8 mouse cellular contexts compared by ENCODE assay signal in the genomic region with DNA sequence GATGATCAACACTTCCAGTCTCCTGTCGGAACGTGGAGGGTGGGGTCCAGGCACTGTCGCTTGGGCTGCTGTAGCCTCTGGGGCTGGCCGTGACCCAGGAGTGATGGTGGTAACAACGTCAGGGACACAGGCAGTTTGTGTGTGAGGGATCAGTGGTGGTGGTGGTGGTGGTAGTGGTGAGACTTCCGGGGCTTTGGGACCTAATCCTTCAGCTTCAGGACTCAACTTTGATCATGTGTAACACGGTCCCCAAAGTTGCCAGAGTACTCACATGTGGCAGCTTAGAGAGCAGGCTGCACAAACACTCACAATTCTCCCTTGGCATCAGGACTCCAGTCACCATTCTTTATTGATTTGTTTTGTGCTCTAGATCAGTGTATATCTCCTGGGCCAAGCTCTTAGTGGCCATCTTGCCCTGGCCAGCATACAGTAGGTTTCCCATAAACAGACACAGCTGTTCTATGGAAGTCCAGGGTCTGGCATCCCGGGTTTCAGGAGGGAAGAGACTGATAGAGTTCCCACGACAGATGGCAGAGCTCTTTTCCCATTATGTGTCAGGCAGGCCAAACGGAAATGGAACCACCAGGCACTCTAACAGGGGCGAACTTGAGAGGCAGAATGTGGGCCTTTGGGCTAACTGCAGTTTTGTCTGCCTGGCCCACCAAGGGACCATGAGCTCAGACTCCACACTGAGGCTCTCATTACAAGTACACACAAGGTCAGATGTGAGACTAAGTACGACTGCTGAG. TPM values are rescaled to one million over a fixed set of nuclear protein-coding genes. Genes with fewer than 3 reads are reported as not detected.
DNase-seq lines count a peak whose midpoint lies in the region; ATAC-seq and TF ChIP-seq lines count a peak whose summit lies in the region.

No protein-coding gene starts in this region.

- H3K4me2 ChIP-seq in kidney, embryonic 15.5 days, result peak overlapping the region; percentile 62
- peak overlapping the region; percentile 77 for H3K4me2 ChIP-seq in embryonic facial prominence, embryonic 15.5 days (replicated peaks)
- H3K4me2 ChIP-seq in myocyte (ENCODE audit: low read depth), result peak overlapping the region; percentile 100

- WGBS in kidney, embryonic 15.5 days, result 3% methylated on average over 12 of the region's 12 CpGs
- WGBS in embryonic facial prominence, embryonic 15.5 days, result 2% methylated on average over 12 of the region's 12 CpGs
- WGBS in limb, embryonic 10.5 days, result 11% methylated on average over 12 of the region's 12 CpGs

- no peak for DNase-seq in kidney, adult 18-20 months
- DNase-seq in MEL-GATA-1-ER (ENCODE audit: extremely low read depth, low read depth), result peak; percentile 33
- DNase-seq in limb, embryonic 10.5 days (ENCODE audit: low spot score), result no peak
- DNase-seq in right cerebral cortex, postnatal 14 days, result no peak
- no peak for DNase-seq in thymus, postnatal 25 days

- ATAC-seq in kidney, embryonic 15.5 days (replicated peaks; ENCODE audit: low FRiP score), result no peak; the same call in 1 of the 2 replicates
- ATAC-seq in embryonic facial prominence, embryonic 15.5 days (ENCODE audit: insufficient number of reproducible peaks, low FRiP score, low TSS enrichment, low read depth), result peak; percentile 1

- peak overlapping the region; percentile 93 for H3K27ac ChIP-seq in kidney, embryonic 15.5 days
- H3K27ac ChIP-seq in embryonic facial prominence, embryonic 15.5 days (replicated peaks), result peak overlapping the region; percentile 94
- H3K27ac ChIP-seq in limb, embryonic 10.5 days, result peak overlapping the region; percentile 89

- no peak for TF ChIP-seq POLR2A in myocyte (IDR thresholded peaks at IDR 0.05; ENCODE audit: insufficient read length, low read depth)

- peaks cover 32% of the 10 kb centered on the region for H3K4me1 ChIP-seq in kidney, embryonic 15.5 days
- H3K4me1 ChIP-seq in embryonic facial prominence, embryonic 15.5 days, result peaks cover 30% of the 10 kb centered on the region
- peaks cover 34% of the 10 kb centered on the region for H3K4me1 ChIP-seq in limb, embryonic 10.5 days

- peaks cover 8% of the 10 kb centered on the region for H3K79me2 ChIP-seq in myocyte (ENCODE audit: control insufficient read depth, insufficient read depth)

- H3K9ac ChIP-seq in kidney, embryonic 15.5 days, result peak overlapping the region; percentile 86
- peak overlapping the region; percentile 79 for H3K9ac ChIP-seq in embryonic facial prominence, embryonic 15.5 days

- no peaks in the 10 kb centered on the region for H3K27me3 ChIP-seq in kidney, embryonic 15.5 days
- H3K27me3 ChIP-seq in embryonic facial prominence, embryonic 15.5 days, result no peaks in the 10 kb centered on the region
- no peaks in the 10 kb centered on the region for H3K27me3 ChIP-seq in limb, embryonic 10.5 days (ENCODE audit: low read depth, poor library complexity, severe bottlenecking)
- H3K27me3 ChIP-seq in myocyte (ENCODE audit: control insufficient read depth, insufficient read depth, insufficient read length), result no peaks in the 10 kb centered on the region

- H3K36me3 ChIP-seq in kidney, embryonic 15.5 days, result peaks cover 46% of the 10 kb centered on the region
- peaks cover 42% of the 10 kb centered on the region for H3K36me3 ChIP-seq in embryonic facial prominence, embryonic 15.5 days
- peaks cover 49% of the 10 kb centered on the region for H3K36me3 ChIP-seq in limb, embryonic 10.5 days
- H3K36me3 ChIP-seq in myocyte (ENCODE audit: control insufficient read depth, insufficient read depth), result peaks cover 7% of the 10 kb centered on the region

- peak overlapping the region; percentile 84 for H3K4me3 ChIP-seq in kidney, embryonic 15.5 days (replicated peaks)
- peak overlapping the region; percentile 94 for H3K4me3 ChIP-seq in embryonic facial prominence, embryonic 15.5 days (replicated peaks)
- H3K4me3 ChIP-seq in limb, embryonic 10.5 days, result peak overlapping the region; percentile 80
- peak overlapping the region; percentile 74 for H3K4me3 ChIP-seq in myocyte

- no peaks in the 10 kb centered on the region for H3K9me3 ChIP-seq in kidney, embryonic 15.5 days (replicated peaks)
- H3K9me3 ChIP-seq in embryonic facial prominence, embryonic 15.5 days (replicated peaks), result no peaks in the 10 kb centered on the region
- H3K9me3 ChIP-seq in limb, embryonic 10.5 days (replicated peaks), result no peaks in the 10 kb centered on the region

- peak overlapping the region; percentile 61 for H3ac ChIP-seq in myocyte (ENCODE audit: control insufficient read depth, insufficient read length)

TF ChIP-seq in myocyte, 11 proteins besides CTCF, POLR2A, EP300 and RAD21:
- TF ChIP-seq E2F4 (IDR thresholded peaks at IDR 0.05; ENCODE audit: insufficient read depth), result no peak
- TF ChIP-seq REST (IDR thresholded peaks at IDR 0.05; ENCODE audit: insufficient read depth, insufficient read length), result no peak
- no peak for TF ChIP-seq MYOD1 (IDR thresholded peaks at IDR 0.05; ENCODE audit: control insufficient read depth in 1 of 3, insufficient read length in 2 of 3, low read depth in 2 of 3)
- TF ChIP-seq MYOG (IDR thresholded peaks at IDR 0.05; ENCODE audit: control insufficient read depth in 1 of 3, insufficient read depth in 1 of 3, insufficient read length in 2 of 3, low read depth in 2 of 3), result no peak
- TF ChIP-seq MAX (IDR thresholded peaks at IDR 0.05; ENCODE audit: low read depth), result no peak
- TF ChIP-seq TCF12 (IDR thresholded peaks at IDR 0.05; ENCODE audit: insufficient read depth, poor library complexity, severe bottlenecking), result no peak
- no peak for TF ChIP-seq SRF (IDR thresholded peaks at IDR 0.05; ENCODE audit: control insufficient read depth, insufficient read length, low read depth)
- TF ChIP-seq TCF3 (IDR thresholded peaks at IDR 0.05; ENCODE audit: insufficient read length, low read depth), result no peak
- no peak for TF ChIP-seq POLR2AphosphoS2 (IDR thresholded peaks at IDR 0.05; ENCODE audit: insufficient read length, low read depth)
- TF ChIP-seq CEBPB (IDR thresholded peaks at IDR 0.05; ENCODE audit: insufficient read depth, poor library complexity, severe bottlenecking), result no peak
- no peak for TF ChIP-seq USF1 (IDR thresholded peaks at IDR 0.05; ENCODE audit: low read depth)
TF ChIP-seq in myocyte: peak in this region for 0.

RNA-seq across cellular contexts. Expression of a gene that starts 0.5 kb away (rescaled TPM):
- polyA plus RNA-seq in kidney, embryonic 15.5 days (2015; fragmentation: Nextera tagmentation; extraction: Ambion mirVana), result 78.1 and 79.0 TPM in 2 replicates
- 76.0 and 80.4 TPM in 2 replicates for polyA plus RNA-seq in embryonic facial prominence, embryonic 15.5 days (2015; fragmentation: Nextera tagmentation; extraction: Ambion mirVana)
- polyA plus RNA-seq in limb, embryonic 10.5 days (2016; fragmentation: Nextera tagmentation; extraction: Ambion mirVana), result 71.1 and 77.7 TPM in 2 replicates
- polyA plus RNA-seq in myocyte (2012; fragmentation: generic; extraction: Trizol), result 247 TPM

RNA-seq across cellular contexts. Expression of a gene that starts 0.6 kb away (rescaled TPM):
- 15.7 TPM in 2 replicates for polyA plus RNA-seq in kidney, embryonic 15.5 days (2015; fragmentation: Nextera tagmentation; extraction: Ambion mirVana)
- polyA plus RNA-seq in embryonic facial prominence, embryonic 15.5 days (2015; fragmentation: Nextera tagmentation; extraction: Ambion mirVana), result 15.1 and 15.3 TPM in 2 replicates
- 15.2 and 18.2 TPM in 2 replicates for polyA plus RNA-seq in limb, embryonic 10.5 days (2016; fragmentation: Nextera tagmentation; extraction: Ambion mirVana)
- 49.7 TPM for polyA plus RNA-seq in myocyte (2012; fragmentation: generic; extraction: Trizol)

RNA-seq across cellular contexts. Expression of a gene that starts 28.0 kb away (rescaled TPM):
- polyA plus RNA-seq in kidney, embryonic 15.5 days (2015; fragmentation: Nextera tagmentation; extraction: Ambion mirVana), result 52.6 and 61.4 TPM in 2 replicates
- 56.8 and 57.1 TPM in 2 replicates for polyA plus RNA-seq in embryonic facial prominence, embryonic 15.5 days (2015; fragmentation: Nextera tagmentation; extraction: Ambion mirVana)
- 120 and 137 TPM in 2 replicates for polyA plus RNA-seq in limb, embryonic 10.5 days (2016; fragmentation: Nextera tagmentation; extraction: Ambion mirVana)
- polyA plus RNA-seq in myocyte (2012; fragmentation: generic; extraction: Trizol), result 33.4 TPM

RNA-seq across cellular contexts. Expression of a gene that starts 49.6 kb away (rescaled TPM):
- polyA plus RNA-seq in kidney, embryonic 15.5 days (2015; fragmentation: Nextera tagmentation; extraction: Ambion mirVana), result 17.3 TPM in 2 replicates
- polyA plus RNA-seq in embryonic facial prominence, embryonic 15.5 days (2015; fragmentation: Nextera tagmentation; extraction: Ambion mirVana), result 14.1 and 15.7 TPM in 2 replicates
- polyA plus RNA-seq in limb, embryonic 10.5 days (2016; fragmentation: Nextera tagmentation; extraction: Ambion mirVana), result 30.2 TPM in 2 replicates
- 5.7 TPM for polyA plus RNA-seq in myocyte (2012; fragmentation: generic; extraction: Trizol)

RNA-seq across cellular contexts. Expression of a gene that starts 49.8 kb away (rescaled TPM):
- polyA plus RNA-seq in kidney, embryonic 15.5 days (2015; fragmentation: Nextera tagmentation; extraction: Ambion mirVana), result 6.3 and 6.8 TPM in 2 replicates
- 5.8 and 5.9 TPM in 2 replicates for polyA plus RNA-seq in embryonic facial prominence, embryonic 15.5 days (2015; fragmentation: Nextera tagmentation; extraction: Ambion mirVana)
- polyA plus RNA-seq in limb, embryonic 10.5 days (2016; fragmentation: Nextera tagmentation; extraction: Ambion mirVana), result 8.2 and 9.3 TPM in 2 replicates
- 9.2 TPM for polyA plus RNA-seq in myocyte (2012; fragmentation: generic; extraction: Trizol)
